Mouse (Mus musculus) liver, postnatal 0 days (tissue): Measurements from ENCODE around the gene Olfr115.

ENCODE experiments used
- CTCF ChIP-seq: sonication (generic); IDR thresholded peaks from 2 replicates; pipeline ENCODE4 v1.5.1; 2016; ENCODE audit warnings: antibody characterized with exemption, low read depth
- EP300 ChIP-seq: IDR thresholded peaks from 2 replicates; pipeline ENCODE4 v1.6.1; 2016; ENCODE audit warnings: antibody characterized with exemption, low read depth, mild to moderate bottlenecking

DNA sequence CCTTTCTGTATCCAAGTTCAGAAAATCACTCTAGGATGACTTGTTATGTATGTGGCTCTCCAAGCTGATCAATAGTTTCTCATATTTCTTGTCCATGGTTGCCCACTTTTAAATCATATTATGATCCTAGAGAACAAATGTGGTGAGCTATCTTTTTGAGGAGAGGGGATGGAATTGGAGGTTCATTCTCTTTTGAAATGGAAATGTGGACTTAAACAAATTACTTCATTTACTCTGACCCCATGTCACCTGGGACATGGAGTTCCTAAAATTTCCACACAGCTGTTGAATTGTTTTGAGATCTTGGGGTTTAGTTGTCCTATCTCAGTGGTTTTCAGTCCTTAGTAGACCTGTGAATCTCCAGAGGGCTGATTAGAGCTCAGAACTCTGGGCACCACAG lies 49.3 kb downstream of the Olfr115 start, which contains the start of gene Olfr113:
- TF ChIP-seq CTCF = no peak
- no peak for TF ChIP-seq EP300
